Mouse (Mus musculus) right cerebral cortex, adult 18-20 months (tissue): ENCODE results near the gene Asb18.

Experiments used
- DNase-seq: peaks from one replicate; pipeline ENCODE4 v3.0.0; 2022; ENCODE audit warnings: mixed read lengths

Asb18 gene

GRCm38 (mm10) chr1:89931120-89931519, 83.3 kb downstream of the Asb18 start, which contains the start of gene Gbx2:
Gbx2 (minus strand) TSS chr1:89931179.
- no peak for DNase-seq

GRCm38 (mm10) chr1:89930551-89930950, 83.9 kb downstream of the Asb18 start:
- no peak for DNase-seq

- DNase-seq, result no peak
Measured at GRCm38 (mm10) chr1:89929721-89930505, 84.6 kb downstream of the Asb18 start.

GRCm38 (mm10) chr1:89929181-89929580, 85.3 kb downstream of the Asb18 start:
- no peak for DNase-seq

GRCm38 (mm10) chr1:89928676-89929075, 85.8 kb downstream of the Asb18 start:
- no peak for DNase-seq

- no peak for DNase-seq
Measured at GRCm38 (mm10) chr1:89927061-89927661, 87.3 kb downstream of the Asb18 start.

GRCm38 (mm10) chr1:89926583-89927060, 87.8 kb downstream of the Asb18 start:
- no peak for DNase-seq

GRCm38 (mm10) chr1:89925501-89926190, 88.8 kb downstream of the Asb18 start:
- no peak for DNase-seq

- DNase-seq, result no peak
Measured at GRCm38 (mm10) chr1:89923642-89924020, 90.8 kb downstream of the Asb18 start.

GRCm38 (mm10) chr1:89922883-89923641, 91.4 kb downstream of the Asb18 start:
- no peak for DNase-seq

GRCm38 (mm10) chr1:89922282-89922681, 92.2 kb downstream of the Asb18 start:
- DNase-seq, result no peak

GRCm38 (mm10) chr1:89921806-89922205, 92.7 kb downstream of the Asb18 start:
- DNase-seq, result no peak

- DNase-seq, result no peak
Measured at GRCm38 (mm10) chr1:89919206-89919605, 95.3 kb downstream of the Asb18 start.

- no peak for DNase-seq
Measured at GRCm38 (mm10) chr1:89918111-89918510, 96.4 kb downstream of the Asb18 start.

- no peak for DNase-seq
Measured at GRCm38 (mm10) chr1:89913611-89914010, 100.9 kb downstream of the Asb18 start.

- DNase-seq, result no peak
Measured at GRCm38 (mm10) chr1:89912392-89912791, 102.1 kb downstream of the Asb18 start.

- no peak for DNase-seq
Measured at GRCm38 (mm10) chr1:89909796-89910195, 104.7 kb downstream of the Asb18 start.

- DNase-seq, result no peak
Measured at GRCm38 (mm10) chr1:89902641-89903040, 111.8 kb downstream of the Asb18 start.

- DNase-seq, result no peak
Measured at GRCm38 (mm10) chr1:89902236-89902635, 112.2 kb downstream of the Asb18 start.

GRCm38 (mm10) chr1:89901381-89901780, 113.1 kb downstream of the Asb18 start:
- no peak for DNase-seq
